Mouse (Mus musculus): ENCODE results near the gene Cenpv. TPM values are rescaled to one million over a fixed set of nuclear protein-coding genes. Genes with fewer than 3 reads are reported as not detected.
A peak's percentile ranks its signal among the peaks of the same experiment; 100 is the strongest.

Cenpv gene
- total and polyA plus RNA-seq, 3 experiments, result 24.4 to 107 (median 33.6) TPM

- peaks cover 3 to 20% of the 10 kb centered on the region in 2 experiments for H3K36me3 ChIP-seq (replicated peaks in 1 of 2; ENCODE audit: control insufficient read depth in 1 of 2, insufficient read depth in 1 of 2, low read length in 1 of 2)
- no peak overlapping the region for H3K4me2 ChIP-seq (ENCODE audit: insufficient read depth, low read depth, poor library complexity, severe bottlenecking)
- in situ Hi-C loops (cut with MboI; ENCODE audit: low pct_ligation_motif_present, low pct_unique_long_range_greater_than_20kb, low sequenced_read_pairs) (no loop called here), dilution Hi-C loops (cut with MboI; ENCODE audit: extremely low pct_ligation_motif_present, extremely low pct_unique_long_range_greater_than_20kb, low sequenced_read_pairs) (no loop called here)
- peaks cover 3% of the 10 kb centered on the region for H3K9me3 ChIP-seq (replicated peaks; ENCODE audit: low read length)
- H3K27me3 ChIP-seq (replicated peaks), result no peaks in the 10 kb centered on the region
- H3K4me1 ChIP-seq (ENCODE audit: control insufficient read depth in 1 of 2, insufficient read depth in 2 of 2), result peaks cover 0 to 20% of the 10 kb centered on the region in 2 experiments; a peak in 2 of 4 replicates
- no peak overlapping the region for H3K27ac ChIP-seq (ENCODE audit: insufficient read depth, low read depth)
- DNase-seq (ENCODE audit: extremely low read depth), result no peak
- H3K4me3 ChIP-seq (replicated peaks in 1 of 3; ENCODE audit: low read depth in 2 of 3, low read length in 2 of 3, poor library complexity in 1 of 3), result no peak overlapping the region
- no peaks in the 10 kb centered on the region for H3K79me2 ChIP-seq (replicated peaks; ENCODE audit: control insufficient read depth, extremely low read depth, insufficient read depth, poor library complexity, severe bottlenecking)
- no peak for TF ChIP-seq BHLHE40 (IDR thresholded peaks at IDR 0.05; ENCODE audit: low read depth, low read length)
- TF ChIP-seq E2F4 (IDR thresholded peaks at IDR 0.05; ENCODE audit: insufficient replicate concordance, low read depth, low read length), result no peak
- no peak for TF ChIP-seq CHD2 (IDR thresholded peaks at IDR 0.05; ENCODE audit: low read length)
- no peak for TF ChIP-seq USF1 (IDR thresholded peaks at IDR 0.05; ENCODE audit: low read depth, low read length)
- no peak for TF ChIP-seq ZC3H11A (IDR thresholded peaks at IDR 0.05; ENCODE audit: low read depth, low read length)
- no peak for TF ChIP-seq CHD1 (IDR thresholded peaks at IDR 0.05; ENCODE audit: low read depth, low read length)
- TF ChIP-seq ZMIZ1 (IDR thresholded peaks at IDR 0.05; ENCODE audit: low read depth, low read length), result no peak
- no peak for TF ChIP-seq RAD21 (IDR thresholded peaks at IDR 0.05; ENCODE audit: low read depth, low read length)
- no peak for TF ChIP-seq GABPA (IDR thresholded peaks at IDR 0.05; ENCODE audit: insufficient replicate concordance, low read depth, low read length)
- TF ChIP-seq MXI1 (IDR thresholded peaks at IDR 0.05; ENCODE audit: low read depth, low read length), result no peak
- no peak for TF ChIP-seq ELF1 (IDR thresholded peaks at IDR 0.05; ENCODE audit: low read depth, low read length)
- TF ChIP-seq NRF1 (IDR thresholded peaks at IDR 0.05; ENCODE audit: low read depth, low read length), result no peak
- H3K9ac ChIP-seq (ENCODE audit: insufficient read depth, low read depth), result no peak overlapping the region
Observed at GRCm38 (mm10) chr11:62513311-62513710, 25.8 kb downstream of the Cenpv start.

DNA sequence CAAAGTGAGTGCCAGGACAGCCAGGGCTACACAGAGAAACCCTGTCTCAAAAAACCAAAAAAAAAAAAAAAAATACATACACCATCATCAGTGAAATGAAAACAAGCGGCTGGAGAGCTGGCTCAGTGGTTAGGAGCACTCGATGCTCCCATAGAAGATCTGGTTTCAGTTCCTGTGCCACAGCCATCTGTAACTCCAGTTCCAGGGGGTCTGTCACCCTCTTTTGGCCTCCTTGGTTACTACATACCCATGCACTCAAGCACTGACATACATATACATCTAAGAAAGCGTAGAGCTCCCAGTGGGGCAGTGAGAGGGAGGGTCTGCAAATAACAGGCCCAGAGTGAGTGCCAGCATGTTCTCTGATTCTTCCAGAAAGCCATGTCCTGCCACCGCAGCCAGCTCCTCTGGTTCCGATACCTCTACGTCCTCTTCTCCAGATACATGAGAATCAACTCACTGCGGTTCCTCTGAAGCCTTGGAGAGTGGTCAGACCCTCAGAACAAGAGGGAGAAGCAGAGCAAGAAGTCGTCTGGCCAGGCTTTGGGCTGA lies 26.5 kb downstream of the Cenpv start:
- no peak overlapping the region for H3K9ac ChIP-seq (ENCODE audit: insufficient read depth, low read depth)
- no peak overlapping the region for H3K27ac ChIP-seq (ENCODE audit: insufficient read depth, low read depth)

More for the DNA sequence above, 26.5 kb downstream of the Cenpv start:
- Histone ChIP-seq H3K4me1 (ENCODE audit: control insufficient read depth in 1 of 2, insufficient read depth in 2 of 2) (peaks cover 0 to 20% of the 10 kb centered on the region in 2 experiments; a peak in 2 of 4 replicates), H3K4me3 (replicated peaks in 1 of 3; ENCODE audit: low read depth in 2 of 3, low read length in 2 of 3, poor library complexity in 1 of 3) (no peak overlapping the region), H3K79me2 (replicated peaks; ENCODE audit: control insufficient read depth, extremely low read depth, insufficient read depth, poor library complexity, severe bottlenecking) (no peaks in the 10 kb centered on the region), H3K9me3 (replicated peaks; ENCODE audit: low read length) (peaks cover 4% of the 10 kb centered on the region), H3K4me2 (ENCODE audit: insufficient read depth, low read depth, poor library complexity, severe bottlenecking) (no peak overlapping the region), H3K27me3 (replicated peaks) (no peaks in the 10 kb centered on the region), H3K36me3 (replicated peaks in 1 of 2; ENCODE audit: control insufficient read depth in 1 of 2, insufficient read depth in 1 of 2, low read length in 1 of 2) (peaks cover 3 to 23% of the 10 kb centered on the region in 2 experiments)
- in situ Hi-C loops (cut with MboI; ENCODE audit: low pct_ligation_motif_present, low pct_unique_long_range_greater_than_20kb, low sequenced_read_pairs), result no loop called here
- no peak for TF ChIP-seq NRF1 (IDR thresholded peaks at IDR 0.05; ENCODE audit: low read depth, low read length)
- no peak for TF ChIP-seq E2F4 (IDR thresholded peaks at IDR 0.05; ENCODE audit: insufficient replicate concordance, low read depth, low read length)
- no peak for TF ChIP-seq ELF1 (IDR thresholded peaks at IDR 0.05; ENCODE audit: low read depth, low read length)
- TF ChIP-seq HCFC1 (IDR thresholded peaks at IDR 0.05; ENCODE audit: low read depth, low read length), result no peak
- no peak for TF ChIP-seq USF2 (conservative IDR thresholded peaks at IDR 0.05; ENCODE audit: low read depth, low read length)
- no peak for TF ChIP-seq ZC3H11A (IDR thresholded peaks at IDR 0.05; ENCODE audit: low read depth, low read length)
- no peak for TF ChIP-seq TBP (conservative IDR thresholded peaks at IDR 0.05; ENCODE audit: low read depth, low read length)
- peak; percentile 44; the same call in 1 of the 2 replicates for TF ChIP-seq EP300 (IDR thresholded peaks at IDR 0.05; ENCODE audit: low read length)
- TF ChIP-seq IRF4 (IDR thresholded peaks at IDR 0.05; ENCODE audit: low read depth, low read length), result peak; percentile 71; the same call in 1 of the 2 replicates
- TF ChIP-seq CHD1 (IDR thresholded peaks at IDR 0.05; ENCODE audit: low read depth, low read length), result no peak
- TF ChIP-seq MAFK (IDR thresholded peaks at IDR 0.05; ENCODE audit: insufficient replicate concordance, low read length), result no peak
- no peak for TF ChIP-seq MAZ (IDR thresholded peaks at IDR 0.05; ENCODE audit: low read depth, low read length)
- TF ChIP-seq ZMIZ1 (IDR thresholded peaks at IDR 0.05; ENCODE audit: low read depth, low read length), result no peak
- no peak for TF ChIP-seq MEF2A (IDR thresholded peaks at IDR 0.05; ENCODE audit: borderline replicate concordance, low read depth, low read length)
- peak; percentile 26 for TF ChIP-seq SMC3 (IDR thresholded peaks at IDR 0.05; ENCODE audit: low read depth, low read length)
- TF ChIP-seq RAD21 (IDR thresholded peaks at IDR 0.05; ENCODE audit: low read depth, low read length), result peak; percentile 53
- no peak for TF ChIP-seq RCOR1 (conservative IDR thresholded peaks at IDR 0.05; ENCODE audit: low read depth, low read length)
- no peak for TF ChIP-seq JUN (IDR thresholded peaks at IDR 0.05; ENCODE audit: insufficient read depth, low read depth, low read length)
- TF ChIP-seq USF1 (IDR thresholded peaks at IDR 0.05; ENCODE audit: low read depth, low read length), result no peak
- TF ChIP-seq ZNF384 (IDR thresholded peaks at IDR 0.05; ENCODE audit: low read depth, low read length), result peak; percentile 53
- no peak for TF ChIP-seq TCF12 (IDR thresholded peaks at IDR 0.05; ENCODE audit: low read depth, low read length)
- no peak for TF ChIP-seq ZKSCAN1 (IDR thresholded peaks at IDR 0.05; ENCODE audit: borderline replicate concordance, low read depth, low read length)
- TF ChIP-seq CTCF (conservative IDR thresholded peaks at IDR 0.05 in 1 of 2, IDR thresholded peaks at IDR 0.05 in 1 of 2; ENCODE audit: low read depth in 2 of 2, low read length in 2 of 2), result peak in 1 of 2 experiments; percentile 56; a peak in 2 of 4 replicates
- TF ChIP-seq POLR2AphosphoS2 (IDR thresholded peaks at IDR 0.05; ENCODE audit: low read depth, low read length), result no peak
- no peak for TF ChIP-seq MXI1 (IDR thresholded peaks at IDR 0.05; ENCODE audit: low read depth, low read length)
- DNase-seq (ENCODE audit: extremely low read depth), result peak; percentile 50
- dilution Hi-C loops (cut with MboI; ENCODE audit: extremely low pct_ligation_motif_present, extremely low pct_unique_long_range_greater_than_20kb, low sequenced_read_pairs), result no loop called here

Data from CH12.LX (cell line).